Mouse (Mus musculus): Measurements from ENCODE around the gene Ptprk. TPM values are rescaled to one million over a fixed set of nuclear protein-coding genes. Genes with fewer than 3 reads are reported as not detected.

Gene Ptprk
- polyA plus RNA-seq, 1 experiment: 28.8 TPM

GRCm38 (mm10) chr10:28579596-28579995 lies 505.0 kb downstream of the Ptprk start:
- Histone ChIP-seq H3K27me3 (ENCODE audit: control insufficient read depth, insufficient read depth, insufficient read length) (no peaks in the 10 kb centered on the region), H3K4me2 (ENCODE audit: low read depth) (no peak overlapping the region), H3K4me3 (no peak overlapping the region), H3ac (ENCODE audit: control insufficient read depth, insufficient read length) (no peak overlapping the region), H3K36me3 (ENCODE audit: control insufficient read depth, insufficient read depth) (peaks cover 6% of the 10 kb centered on the region), H3K79me2 (ENCODE audit: control insufficient read depth, insufficient read depth) (no peaks in the 10 kb centered on the region)
- TF ChIP-seq MYOG (IDR thresholded peaks at IDR 0.05; ENCODE audit: control insufficient read depth in 1 of 3, insufficient read depth in 1 of 3, insufficient read length in 2 of 3, low read depth in 2 of 3) (no peak), MYOD1 (IDR thresholded peaks at IDR 0.05; ENCODE audit: control insufficient read depth in 1 of 3, insufficient read length in 2 of 3, low read depth in 2 of 3) (no peak), POLR2A (IDR thresholded peaks at IDR 0.05; ENCODE audit: insufficient read length, low read depth) (no peak), REST (IDR thresholded peaks at IDR 0.05; ENCODE audit: insufficient read depth, insufficient read length) (no peak), MAX (IDR thresholded peaks at IDR 0.05; ENCODE audit: low read depth) (no peak), SRF (IDR thresholded peaks at IDR 0.05; ENCODE audit: control insufficient read depth, insufficient read length, low read depth) (no peak), POLR2AphosphoS2 (IDR thresholded peaks at IDR 0.05; ENCODE audit: insufficient read length, low read depth) (no peak), E2F4 (IDR thresholded peaks at IDR 0.05; ENCODE audit: insufficient read depth) (no peak), TCF3 (IDR thresholded peaks at IDR 0.05; ENCODE audit: insufficient read length, low read depth) (no peak)

DNA sequence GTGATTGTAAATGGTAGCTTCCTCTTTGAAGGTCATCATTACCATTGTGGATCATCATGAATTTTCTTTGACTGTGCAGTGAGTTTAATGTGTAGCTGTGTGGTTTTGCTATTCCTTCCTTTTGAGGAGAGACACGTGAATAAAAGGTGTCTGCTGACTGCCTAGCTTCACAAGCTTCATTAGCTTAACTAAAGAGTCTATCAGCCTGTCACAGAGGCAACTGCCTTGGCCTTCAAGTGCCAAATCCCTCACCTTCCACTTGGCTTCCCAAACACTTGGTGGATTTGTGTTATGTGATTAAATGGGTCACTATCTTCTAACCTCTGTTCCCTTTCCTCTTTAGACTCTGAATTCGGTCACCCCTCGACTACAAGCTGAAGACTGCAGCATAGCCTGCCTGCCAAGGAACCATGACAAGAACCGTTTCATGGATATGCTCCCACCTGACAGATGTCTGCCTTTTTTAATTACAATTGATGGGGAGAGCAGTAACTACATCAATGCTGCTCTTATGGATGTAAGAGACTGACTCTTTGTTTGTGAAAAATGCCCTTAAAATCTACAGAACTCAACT lies 512.0 kb downstream of the Ptprk start:
- Histone ChIP-seq H3K27me3 (ENCODE audit: control insufficient read depth, insufficient read depth, insufficient read length) (no peaks in the 10 kb centered on the region), H3K4me3 (no peak overlapping the region), H3K4me2 (ENCODE audit: low read depth) (no peak overlapping the region), H3K36me3 (ENCODE audit: control insufficient read depth, insufficient read depth) (peaks cover 27% of the 10 kb centered on the region), H3ac (ENCODE audit: control insufficient read depth, insufficient read length) (no peak overlapping the region), H3K79me2 (ENCODE audit: control insufficient read depth, insufficient read depth) (no peaks in the 10 kb centered on the region)
- no peak for TF ChIP-seq SRF (IDR thresholded peaks at IDR 0.05; ENCODE audit: control insufficient read depth, insufficient read length, low read depth)
- no peak for TF ChIP-seq MYOD1 (IDR thresholded peaks at IDR 0.05; ENCODE audit: control insufficient read depth in 1 of 3, insufficient read length in 2 of 3, low read depth in 2 of 3)
- no peak for TF ChIP-seq POLR2A (IDR thresholded peaks at IDR 0.05; ENCODE audit: insufficient read length, low read depth)
- no peak for TF ChIP-seq USF1 (IDR thresholded peaks at IDR 0.05; ENCODE audit: low read depth)

DNA sequence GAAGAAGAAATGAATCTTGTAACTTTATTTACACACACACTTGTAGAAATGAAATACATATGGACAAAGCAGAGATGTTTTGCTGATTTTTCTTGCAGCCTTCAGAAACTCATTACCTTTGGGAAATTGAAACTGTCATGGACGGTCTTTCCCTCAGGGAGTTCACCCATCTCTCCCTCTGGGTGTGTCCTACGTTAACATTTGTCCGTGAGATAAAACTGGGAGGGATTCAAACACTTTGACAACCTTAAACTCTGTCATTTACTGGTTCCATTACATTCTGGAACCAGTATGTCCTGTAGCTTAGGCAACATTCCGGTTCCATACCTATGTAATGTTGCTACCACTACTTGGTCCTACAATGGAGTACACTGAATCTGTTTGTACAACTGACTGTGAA lies 513.8 kb downstream of the Ptprk start:
- H3ac ChIP-seq (ENCODE audit: control insufficient read depth, insufficient read length): no peak overlapping the region
- H3K36me3 ChIP-seq (ENCODE audit: control insufficient read depth, insufficient read depth): peaks cover 27% of the 10 kb centered on the region
- no peak overlapping the region for H3K4me3 ChIP-seq
- H3K27me3 ChIP-seq (ENCODE audit: control insufficient read depth, insufficient read depth, insufficient read length): no peaks in the 10 kb centered on the region
- no peaks in the 10 kb centered on the region for H3K79me2 ChIP-seq (ENCODE audit: control insufficient read depth, insufficient read depth)
- no peak overlapping the region for H3K4me2 ChIP-seq (ENCODE audit: low read depth)
- TF ChIP-seq E2F4 (IDR thresholded peaks at IDR 0.05; ENCODE audit: insufficient read depth): no peak
- no peak for TF ChIP-seq SRF (IDR thresholded peaks at IDR 0.05; ENCODE audit: control insufficient read depth, insufficient read length, low read depth)
- no peak for TF ChIP-seq POLR2A (IDR thresholded peaks at IDR 0.05; ENCODE audit: insufficient read length, low read depth)
- TF ChIP-seq TCF12 (IDR thresholded peaks at IDR 0.05; ENCODE audit: insufficient read depth, poor library complexity, severe bottlenecking): no peak
- TF ChIP-seq REST (IDR thresholded peaks at IDR 0.05; ENCODE audit: insufficient read depth, insufficient read length): no peak
- TF ChIP-seq TCF3 (IDR thresholded peaks at IDR 0.05; ENCODE audit: insufficient read length, low read depth): no peak
- TF ChIP-seq POLR2AphosphoS2 (IDR thresholded peaks at IDR 0.05; ENCODE audit: insufficient read length, low read depth): no peak

GRCm38 (mm10) chr10:28590822-28591221 lies 516.2 kb downstream of the Ptprk start:
- Histone ChIP-seq H3K4me3 (no peak overlapping the region), H3ac (ENCODE audit: control insufficient read depth, insufficient read length) (no peak overlapping the region), H3K36me3 (ENCODE audit: control insufficient read depth, insufficient read depth) (peaks cover 27% of the 10 kb centered on the region), H3K79me2 (ENCODE audit: control insufficient read depth, insufficient read depth) (no peaks in the 10 kb centered on the region), H3K27me3 (ENCODE audit: control insufficient read depth, insufficient read depth, insufficient read length) (no peaks in the 10 kb centered on the region), H3K4me2 (ENCODE audit: low read depth) (no peak overlapping the region)
- TF ChIP-seq TCF12 (IDR thresholded peaks at IDR 0.05; ENCODE audit: insufficient read depth, poor library complexity, severe bottlenecking): no peak
- TF ChIP-seq E2F4 (IDR thresholded peaks at IDR 0.05; ENCODE audit: insufficient read depth): no peak
- TF ChIP-seq SRF (IDR thresholded peaks at IDR 0.05; ENCODE audit: control insufficient read depth, insufficient read length, low read depth): no peak
- no peak for TF ChIP-seq POLR2AphosphoS2 (IDR thresholded peaks at IDR 0.05; ENCODE audit: insufficient read length, low read depth)
- no peak for TF ChIP-seq CEBPB (IDR thresholded peaks at IDR 0.05; ENCODE audit: insufficient read depth, poor library complexity, severe bottlenecking)
- TF ChIP-seq REST (IDR thresholded peaks at IDR 0.05; ENCODE audit: insufficient read depth, insufficient read length): no peak
- no peak for TF ChIP-seq USF1 (IDR thresholded peaks at IDR 0.05; ENCODE audit: low read depth)
- TF ChIP-seq MYOD1 (IDR thresholded peaks at IDR 0.05; ENCODE audit: control insufficient read depth in 1 of 3, insufficient read length in 2 of 3, low read depth in 2 of 3): no peak
- TF ChIP-seq POLR2A (IDR thresholded peaks at IDR 0.05; ENCODE audit: insufficient read length, low read depth): no peak
- TF ChIP-seq TCF3 (IDR thresholded peaks at IDR 0.05; ENCODE audit: insufficient read length, low read depth): no peak
- no peak for TF ChIP-seq MYOG (IDR thresholded peaks at IDR 0.05; ENCODE audit: control insufficient read depth in 1 of 3, insufficient read depth in 1 of 3, insufficient read length in 2 of 3, low read depth in 2 of 3)
- TF ChIP-seq MAX (IDR thresholded peaks at IDR 0.05; ENCODE audit: low read depth): no peak

GRCm38 (mm10) chr10:28593566-28594292 lies 519.1 kb downstream of the Ptprk start:
- Histone ChIP-seq H3K4me2 (ENCODE audit: low read depth) (no peak overlapping the region), H3K27me3 (ENCODE audit: control insufficient read depth, insufficient read depth, insufficient read length) (no peaks in the 10 kb centered on the region), H3ac (ENCODE audit: control insufficient read depth, insufficient read length) (no peak overlapping the region), H3K79me2 (ENCODE audit: control insufficient read depth, insufficient read depth) (no peaks in the 10 kb centered on the region), H3K4me3 (no peak overlapping the region), H3K36me3 (ENCODE audit: control insufficient read depth, insufficient read depth) (peaks cover 8% of the 10 kb centered on the region)
- TF ChIP-seq SRF (IDR thresholded peaks at IDR 0.05; ENCODE audit: control insufficient read depth, insufficient read length, low read depth): no peak
- TF ChIP-seq POLR2A (IDR thresholded peaks at IDR 0.05; ENCODE audit: insufficient read length, low read depth): no peak
- no peak for TF ChIP-seq MYOG (IDR thresholded peaks at IDR 0.05; ENCODE audit: control insufficient read depth in 1 of 3, insufficient read depth in 1 of 3, insufficient read length in 2 of 3, low read depth in 2 of 3)
- TF ChIP-seq E2F4 (IDR thresholded peaks at IDR 0.05; ENCODE audit: insufficient read depth): no peak
- TF ChIP-seq USF1 (IDR thresholded peaks at IDR 0.05; ENCODE audit: low read depth): no peak

Data from myocyte (in vitro differentiated cells).